Mouse (Mus musculus) fibroblast of lung, adult 2 months (primary cell): Measurements from ENCODE around the gene Gtdc1.

Experiments used
- DNase-seq: peaks from one replicate; pipeline ENCODE4 v3.0.0-alpha.2; 2011; ENCODE audit warnings: low read depth

Gtdc1 gene

DNA sequence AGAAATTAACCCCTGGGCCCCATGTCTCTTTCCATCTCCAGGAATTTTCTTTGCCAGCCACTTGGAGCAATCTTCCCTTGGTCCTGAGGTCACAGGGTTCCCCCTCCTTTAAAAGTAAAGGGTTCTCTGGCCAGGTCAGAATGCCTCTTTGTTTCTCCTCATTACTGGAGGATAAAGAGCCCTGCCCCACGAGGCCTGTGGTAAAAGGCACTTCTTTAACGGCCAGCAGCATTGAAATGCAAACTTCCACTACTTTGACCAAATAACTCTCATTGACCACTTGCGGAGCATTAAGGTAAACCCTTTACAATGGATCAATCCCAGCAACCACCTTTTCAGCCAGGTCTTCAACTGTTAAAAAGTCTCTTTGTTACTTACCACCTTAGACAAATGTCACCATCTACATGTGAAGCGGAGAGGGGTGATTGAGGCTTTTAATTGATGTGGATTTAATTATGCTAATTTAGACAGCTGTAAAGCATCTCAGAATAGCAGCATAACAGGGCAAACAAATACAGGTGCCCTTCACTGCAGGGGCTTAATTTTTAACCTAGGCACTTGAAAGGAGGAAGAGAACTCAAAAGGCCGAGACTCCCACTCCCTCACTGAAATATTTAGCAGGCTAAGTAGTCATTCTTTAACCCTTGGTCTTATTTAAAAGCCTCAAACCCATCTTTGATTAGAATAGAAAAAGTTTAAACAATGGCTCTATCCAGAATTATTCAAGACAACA is 402.1 kb downstream of the Gtdc1 start:
- DNase-seq = no peak

DNA sequence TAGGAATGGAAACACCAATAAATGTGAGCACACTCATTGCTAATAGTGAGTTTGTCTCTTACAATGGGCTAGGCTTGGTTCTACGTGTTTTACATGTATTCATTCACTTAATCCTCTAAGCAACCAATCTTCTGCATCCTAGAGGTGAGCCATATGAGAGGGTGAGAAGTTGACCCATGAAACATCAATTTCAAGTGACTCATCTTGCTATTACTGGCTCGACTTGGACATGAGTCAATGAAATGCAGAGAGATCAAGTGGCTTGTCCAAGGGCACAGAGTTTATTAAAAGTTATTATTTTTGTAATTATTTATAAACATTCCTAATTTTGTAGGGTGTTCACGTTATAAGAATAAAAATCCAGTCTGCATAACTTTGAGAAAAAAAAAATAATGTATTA is 408.2 kb downstream of the Gtdc1 start:
- no peak for DNase-seq

DNA sequence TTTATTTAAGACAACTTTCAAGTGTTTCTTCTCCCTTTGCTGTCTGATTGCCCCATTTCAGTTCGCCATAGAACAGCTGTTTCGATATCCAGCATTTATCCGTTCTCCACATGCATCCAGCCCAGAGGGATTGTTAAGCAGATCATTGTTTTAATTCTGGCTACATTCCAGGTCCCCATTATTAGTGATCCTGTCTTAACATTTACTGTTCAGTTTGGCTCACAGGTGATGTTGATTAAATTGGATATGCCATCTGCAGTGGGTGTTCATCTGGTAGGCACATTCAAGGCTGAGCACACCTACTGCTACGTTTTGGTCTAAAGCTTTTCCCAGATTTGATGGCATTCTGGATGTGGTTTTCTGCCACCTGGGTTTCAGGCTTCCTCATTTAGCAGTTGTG is 409.4 kb downstream of the Gtdc1 start:
- DNase-seq = no peak
